Mouse (Mus musculus): ENCODE data around the gene Traf3ip1. TPM values are rescaled to one million over a fixed set of nuclear protein-coding genes. Genes with fewer than 3 reads are reported as not detected.
A peak's percentile ranks its signal among the peaks of the same experiment; 100 is the strongest.

The Traf3ip1 gene
- total RNA-seq, 1 experiment from 2014 or later, result 5.6 TPM

DNA sequence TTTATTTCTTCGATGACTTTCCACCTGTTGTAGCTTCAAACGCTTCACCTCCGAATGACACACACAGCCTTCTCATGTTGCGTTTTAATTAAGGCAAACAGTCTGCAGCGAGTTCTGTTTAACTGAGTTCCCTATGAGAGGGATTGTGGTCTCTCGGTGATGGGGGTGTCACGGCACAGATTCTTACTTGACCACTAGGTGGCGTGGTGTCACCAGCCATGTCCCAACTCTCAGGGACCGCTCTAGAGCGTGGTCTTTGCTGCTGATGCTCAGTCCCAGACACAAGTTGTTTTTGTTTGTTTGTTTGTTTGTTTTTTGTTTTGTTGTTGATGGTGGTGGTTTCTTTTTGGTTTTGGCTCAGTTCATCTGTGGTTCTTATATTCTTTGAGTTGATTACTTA is 29.3 kb downstream of the Traf3ip1 start:
- ATAC-seq (replicated peaks; ENCODE audit: insufficient number of reproducible peaks, low FRiP score, low TSS enrichment, poor library complexity, severe bottlenecking), result peak; percentile 72; the same call in 1 of the 2 replicates

DNA sequence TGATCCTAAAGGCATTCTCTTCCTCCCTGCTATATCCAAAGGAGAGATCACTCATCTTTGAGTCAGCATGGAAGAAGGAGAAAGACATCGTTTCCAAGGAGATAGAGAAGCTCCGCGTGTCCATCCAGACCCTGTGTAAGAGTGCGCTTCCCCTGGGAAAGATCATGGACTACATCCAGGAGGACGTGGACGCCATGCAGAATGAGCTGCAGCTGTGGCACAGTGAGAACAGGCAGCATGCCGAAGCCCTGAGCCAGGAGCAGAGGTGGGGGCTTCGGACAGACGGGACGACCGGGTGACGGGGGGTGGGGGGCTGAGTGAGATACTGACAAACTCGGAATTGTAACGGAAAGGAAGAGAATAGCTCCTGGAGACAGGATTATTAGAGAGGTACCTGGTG is 31.4 kb downstream of the Traf3ip1 start:
- ATAC-seq (replicated peaks; ENCODE audit: insufficient number of reproducible peaks, low FRiP score, low TSS enrichment, poor library complexity, severe bottlenecking), result no peak

DNA sequence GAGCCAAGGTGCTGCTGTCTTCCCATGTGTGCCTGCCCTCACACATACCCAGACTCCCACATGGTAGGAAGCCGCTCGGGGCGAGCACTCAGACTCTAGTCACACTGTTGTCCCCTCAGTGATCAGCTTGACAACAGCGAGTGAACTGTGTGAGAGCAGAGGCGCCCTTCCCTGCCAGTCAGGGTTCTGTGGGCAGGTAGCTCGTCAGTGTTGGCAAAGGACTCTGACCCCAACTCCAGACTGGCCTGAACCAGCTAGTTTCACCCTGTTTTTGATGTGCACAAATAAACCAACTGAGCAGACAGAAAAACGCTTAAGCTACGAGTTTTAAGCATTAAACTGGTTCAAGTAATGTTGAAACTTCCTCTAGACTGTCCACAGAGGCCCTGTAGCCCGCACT is 35.7 kb downstream of the Traf3ip1 start:
- ATAC-seq (replicated peaks; ENCODE audit: insufficient number of reproducible peaks, low FRiP score, low TSS enrichment, poor library complexity, severe bottlenecking), result no peak

DNA sequence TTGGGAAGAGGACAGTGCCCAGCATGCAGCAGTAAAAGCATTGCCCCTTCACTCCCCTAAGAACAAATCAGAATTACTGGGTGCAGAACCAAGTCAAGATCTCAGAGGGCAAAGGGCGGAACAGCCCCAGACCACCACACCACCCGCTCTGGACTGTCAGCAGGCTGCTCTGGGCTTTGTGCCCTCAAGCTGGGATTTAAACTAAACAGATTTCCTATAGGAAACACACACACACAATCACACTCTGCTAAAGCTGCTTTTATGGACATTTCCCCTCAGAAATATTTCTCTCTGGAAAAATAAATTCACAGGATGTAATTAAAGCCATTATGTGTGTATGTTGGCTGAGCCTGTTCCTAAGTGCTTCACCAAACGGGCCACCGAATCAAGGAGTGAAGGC is 37.8 kb downstream of the Traf3ip1 start:
- ATAC-seq (replicated peaks; ENCODE audit: insufficient number of reproducible peaks, low FRiP score, low TSS enrichment, poor library complexity, severe bottlenecking), result no peak

DNA sequence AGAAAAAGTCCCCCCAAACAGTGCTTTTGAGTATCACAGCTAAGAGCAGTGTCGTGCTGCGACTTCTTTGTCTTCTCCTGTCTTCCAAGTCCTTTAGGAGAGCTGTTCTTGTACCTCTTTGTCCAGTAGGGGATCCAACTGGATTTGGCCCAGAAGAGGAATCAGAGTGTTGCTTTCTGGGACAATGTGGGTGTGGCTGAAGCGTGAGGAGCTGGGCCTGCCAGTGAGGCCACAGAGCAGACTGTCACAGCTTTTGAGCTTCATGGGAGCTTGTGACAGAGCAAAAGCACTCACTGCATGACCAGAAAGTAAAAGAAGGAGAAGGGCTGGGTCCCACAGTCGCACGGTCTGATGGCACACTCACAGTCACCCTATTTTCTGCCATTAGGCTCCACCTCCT is 38.4 kb downstream of the Traf3ip1 start:
- ATAC-seq (replicated peaks; ENCODE audit: insufficient number of reproducible peaks, low FRiP score, low TSS enrichment, poor library complexity, severe bottlenecking), result no peak

DNA sequence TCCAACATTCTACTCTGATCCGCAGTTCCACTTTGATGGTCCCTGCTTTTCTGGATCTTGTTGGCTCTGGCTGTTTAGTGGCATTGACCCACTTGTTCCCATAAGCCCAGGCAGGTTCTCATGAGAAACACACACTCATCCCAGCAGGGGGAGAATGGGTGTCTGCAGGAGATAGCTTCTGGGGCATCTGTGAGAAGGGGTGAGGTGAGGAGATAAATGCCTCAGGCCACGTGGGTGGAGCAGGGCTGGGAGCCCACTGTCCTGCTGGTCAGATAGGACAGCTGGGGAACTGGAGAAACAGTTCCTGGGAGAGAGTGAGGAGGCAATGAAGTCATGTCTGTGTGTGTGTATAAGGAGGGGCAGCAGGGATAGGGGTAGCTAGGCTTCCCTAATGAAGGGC is 39.0 kb downstream of the Traf3ip1 start:
- ATAC-seq (replicated peaks; ENCODE audit: insufficient number of reproducible peaks, low FRiP score, low TSS enrichment, poor library complexity, severe bottlenecking), result no peak

DNA sequence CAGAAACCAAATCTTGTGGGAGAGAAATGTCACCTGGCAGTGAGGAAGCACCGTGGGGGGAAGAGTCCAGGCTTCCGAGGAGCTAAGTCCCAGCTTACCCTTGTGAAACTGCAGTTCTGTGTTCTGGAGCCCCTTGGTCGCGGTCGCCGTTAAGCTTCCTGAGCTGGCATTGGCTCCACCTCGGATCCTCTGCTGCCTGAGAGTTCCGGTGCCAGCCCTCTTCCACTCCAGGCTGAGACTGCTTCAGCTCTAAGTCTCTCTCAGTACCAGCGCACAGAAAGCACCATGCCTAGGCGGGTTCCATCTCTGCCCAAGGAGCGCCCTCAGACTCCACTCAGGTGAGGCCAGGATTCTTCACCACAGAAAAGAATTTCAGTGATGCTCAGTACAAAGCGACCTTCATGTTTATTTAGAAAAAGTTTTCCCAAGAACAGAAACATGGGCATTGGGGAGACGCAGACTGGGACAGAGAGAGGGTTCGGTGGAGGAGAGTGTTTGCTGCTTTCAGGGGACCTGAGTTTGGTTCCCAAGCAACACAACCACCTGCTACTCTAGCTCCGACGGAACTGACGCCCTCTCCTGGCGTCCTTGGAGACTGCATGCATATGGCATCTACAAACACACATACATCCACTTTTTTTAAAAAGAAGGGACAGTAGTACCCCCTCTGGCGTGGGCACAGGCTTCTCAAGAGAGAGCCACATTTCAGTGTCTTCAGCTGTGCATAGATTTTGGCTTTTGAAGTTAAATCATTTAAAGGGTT is 39.7 kb downstream of the Traf3ip1 start:
- no peak for ATAC-seq (replicated peaks; ENCODE audit: insufficient number of reproducible peaks, low FRiP score, low TSS enrichment, poor library complexity, severe bottlenecking)

DNA sequence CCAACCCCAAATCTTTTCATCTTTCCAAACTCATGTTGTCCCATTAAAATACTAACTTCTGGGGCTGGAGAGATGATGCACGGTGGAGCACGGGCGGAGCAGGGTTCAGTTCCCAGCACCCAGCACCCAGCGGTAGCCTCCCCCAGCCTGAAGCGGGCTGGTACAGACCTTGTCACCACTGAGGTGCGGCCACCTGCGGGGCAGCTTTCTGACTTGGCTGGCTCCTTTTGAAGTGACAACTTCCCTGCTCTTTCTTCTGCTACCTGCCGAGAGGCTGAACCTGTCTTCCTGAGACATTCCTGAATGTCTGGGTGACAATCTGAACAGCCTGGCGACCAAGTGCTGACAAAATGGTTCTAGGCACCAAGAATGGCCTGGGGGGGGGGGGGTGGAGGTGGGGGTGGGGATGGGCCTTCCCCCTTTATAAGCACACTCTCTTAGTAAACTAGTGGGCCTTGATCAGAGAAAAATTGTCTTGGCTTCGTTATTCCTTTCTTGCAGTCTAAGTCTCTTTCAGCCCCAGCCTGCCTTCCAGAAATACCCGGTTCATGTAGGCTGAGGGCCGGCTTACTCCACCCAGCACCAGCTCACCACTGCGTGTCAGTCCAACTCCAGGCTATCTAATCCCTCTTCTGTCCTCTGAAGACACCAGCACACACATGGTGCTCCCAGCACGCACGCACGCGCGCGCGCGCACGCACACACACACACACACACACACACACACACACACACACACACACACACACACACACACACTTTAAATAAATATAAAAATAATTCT is 43.5 kb downstream of the Traf3ip1 start:
- no peak for ATAC-seq (replicated peaks; ENCODE audit: insufficient number of reproducible peaks, low FRiP score, low TSS enrichment, poor library complexity, severe bottlenecking)

DNA sequence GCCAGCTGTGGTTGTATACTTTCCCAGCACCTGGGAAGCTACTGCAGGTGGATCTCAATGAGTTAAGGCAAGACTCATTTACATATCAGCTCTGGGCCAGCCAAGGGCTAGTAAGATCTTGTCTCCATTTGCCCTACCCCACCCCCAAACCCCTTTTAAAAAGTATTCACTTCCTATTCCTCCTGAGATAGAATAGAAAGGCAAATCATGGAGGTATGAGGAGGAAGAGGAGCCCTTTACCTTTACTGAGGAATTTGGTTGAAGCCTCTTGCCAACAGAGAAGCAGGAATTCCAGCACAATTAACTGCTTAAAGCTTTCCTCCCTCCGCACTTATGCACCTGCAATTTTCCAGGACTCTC is 44.1 kb downstream of the Traf3ip1 start:
- no peak for ATAC-seq (replicated peaks; ENCODE audit: insufficient number of reproducible peaks, low FRiP score, low TSS enrichment, poor library complexity, severe bottlenecking)

DNA sequence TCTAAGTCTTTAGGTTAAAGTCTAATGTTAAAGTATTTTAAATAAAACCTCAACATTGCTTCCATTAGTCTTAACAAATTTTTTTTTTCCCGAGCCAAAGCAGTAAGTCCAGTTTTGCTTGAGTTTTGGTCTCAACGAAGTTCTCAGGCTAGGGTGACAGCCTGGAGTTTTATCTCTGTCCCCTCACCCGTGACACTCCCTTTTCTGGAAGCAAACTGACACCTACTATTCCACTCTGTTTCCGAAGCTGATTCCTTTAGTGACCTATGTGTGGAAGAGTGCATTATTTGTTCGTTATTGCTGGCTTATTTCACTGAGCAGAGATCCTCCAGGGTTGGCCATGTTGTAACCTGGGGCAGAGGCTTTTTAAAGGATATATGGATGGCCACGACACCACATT is 44.8 kb downstream of the Traf3ip1 start:
- no peak for ATAC-seq (replicated peaks; ENCODE audit: insufficient number of reproducible peaks, low FRiP score, low TSS enrichment, poor library complexity, severe bottlenecking)

DNA sequence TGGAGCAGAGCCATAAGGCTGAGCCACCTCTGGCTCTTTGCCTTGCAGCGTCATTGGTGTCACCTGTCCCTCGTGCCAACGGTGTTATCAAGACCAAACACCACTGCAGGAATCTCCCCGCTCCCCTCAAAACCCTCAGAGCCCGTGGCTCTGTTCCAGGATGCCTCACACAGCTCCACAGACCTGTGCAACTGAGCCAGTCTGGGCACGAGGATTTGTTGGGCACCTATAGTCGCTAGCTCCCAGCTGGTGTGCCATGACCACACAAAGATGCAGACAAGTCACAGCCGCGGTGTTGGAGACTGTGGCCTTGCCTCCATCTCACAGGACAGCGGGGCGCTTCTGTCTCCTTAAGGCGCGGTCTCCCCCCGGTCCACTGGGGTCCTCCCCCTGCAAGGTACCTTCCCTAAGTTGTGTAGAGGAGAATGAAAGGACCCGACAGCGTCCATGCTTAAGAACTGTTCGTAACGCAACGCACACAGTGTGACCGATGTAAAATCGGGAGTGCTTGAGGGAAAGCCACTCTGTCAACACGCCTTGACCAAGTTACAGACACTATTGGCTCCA is 45.3 kb downstream of the Traf3ip1 start:
- ATAC-seq (replicated peaks; ENCODE audit: insufficient number of reproducible peaks, low FRiP score, low TSS enrichment, poor library complexity, severe bottlenecking), result 0 out of 2 replicates have a peak, but pooled peaks have one; percentile 2

DNA sequence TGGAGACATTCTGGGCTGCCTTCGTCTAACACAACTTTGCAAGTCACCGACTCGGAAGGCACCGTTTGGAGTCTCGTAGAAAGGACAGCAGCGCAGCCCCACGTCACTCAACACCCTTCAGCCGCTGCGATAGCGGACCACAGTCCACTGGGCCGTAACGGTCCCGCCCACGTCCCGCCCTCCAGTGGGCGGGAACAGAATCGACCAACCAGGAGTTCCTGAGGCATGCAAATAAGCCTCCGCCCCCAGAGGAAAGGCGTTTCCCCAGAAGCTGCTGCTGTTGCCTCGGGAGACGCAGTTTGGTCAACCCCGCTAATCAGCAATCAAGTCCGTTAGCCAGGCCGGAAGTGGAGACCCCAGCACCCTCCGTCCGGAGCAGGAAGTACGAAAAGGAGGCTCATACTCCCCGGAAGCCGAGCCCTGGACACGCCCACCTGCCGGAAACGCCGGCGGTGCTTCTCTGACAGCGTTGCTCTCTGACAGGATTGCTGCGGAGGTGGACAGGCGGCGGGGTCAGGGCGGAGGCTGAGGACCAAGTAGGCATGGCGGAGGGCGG is 45.9 kb downstream of the Traf3ip1 start, which contains the start of gene Asb1:
Gene Asb1, plus strand, starts transcription at position 274 of the 556 bp plus-strand sequence.
- ATAC-seq (replicated peaks; ENCODE audit: insufficient number of reproducible peaks, low FRiP score, low TSS enrichment, poor library complexity, severe bottlenecking), result peak; percentile 98

DNA sequence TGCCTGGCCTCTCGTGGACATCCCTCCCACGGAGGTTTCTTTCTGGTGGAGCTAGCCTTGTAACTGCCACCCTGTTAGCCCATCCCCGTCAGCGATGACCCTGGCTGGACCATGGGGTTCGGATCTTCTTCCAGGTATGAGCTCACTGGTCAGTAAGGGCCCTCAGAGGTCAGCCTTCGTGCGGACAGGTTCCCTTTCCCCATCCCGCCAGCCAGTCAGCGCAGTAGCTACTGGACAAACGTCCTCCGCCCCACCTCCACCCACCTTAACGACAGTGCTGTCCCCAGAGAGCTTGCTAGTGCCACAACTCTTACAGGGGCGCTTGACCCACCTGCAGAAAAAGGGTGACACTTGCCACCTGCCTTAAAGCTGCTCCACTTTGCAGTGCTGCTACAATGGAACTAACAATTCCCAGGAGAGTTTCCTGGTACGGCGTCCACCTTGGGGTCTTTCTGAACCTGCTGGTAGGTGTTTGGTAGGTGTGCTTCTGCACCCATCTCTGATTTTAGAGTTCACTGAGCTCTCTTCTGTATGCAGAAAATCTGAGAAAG is 46.7 kb downstream of the Traf3ip1 start:
- ATAC-seq (replicated peaks; ENCODE audit: insufficient number of reproducible peaks, low FRiP score, low TSS enrichment, poor library complexity, severe bottlenecking), result no peak

DNA sequence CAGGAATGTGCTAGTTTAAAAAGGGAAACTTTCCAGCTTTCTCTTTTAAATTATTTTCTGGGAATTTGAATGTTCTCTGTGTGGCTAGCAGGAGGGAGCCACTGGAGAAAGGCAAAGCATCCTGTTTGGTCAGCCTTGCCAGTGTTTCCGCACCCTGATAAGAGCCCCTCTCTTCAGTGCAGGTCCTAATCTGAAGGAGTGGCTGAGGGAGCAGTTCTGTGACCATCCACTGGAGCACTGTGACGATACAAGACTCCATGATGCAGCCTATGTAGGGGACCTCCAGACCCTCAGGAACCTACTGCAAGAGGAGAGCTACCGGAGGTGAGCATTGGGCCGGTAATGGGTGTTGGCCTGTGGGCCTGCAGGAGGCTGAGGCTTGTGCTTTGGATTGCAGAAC is 49.5 kb downstream of the Traf3ip1 start:
- ATAC-seq (replicated peaks; ENCODE audit: insufficient number of reproducible peaks, low FRiP score, low TSS enrichment, poor library complexity, severe bottlenecking), result no peak

DNA sequence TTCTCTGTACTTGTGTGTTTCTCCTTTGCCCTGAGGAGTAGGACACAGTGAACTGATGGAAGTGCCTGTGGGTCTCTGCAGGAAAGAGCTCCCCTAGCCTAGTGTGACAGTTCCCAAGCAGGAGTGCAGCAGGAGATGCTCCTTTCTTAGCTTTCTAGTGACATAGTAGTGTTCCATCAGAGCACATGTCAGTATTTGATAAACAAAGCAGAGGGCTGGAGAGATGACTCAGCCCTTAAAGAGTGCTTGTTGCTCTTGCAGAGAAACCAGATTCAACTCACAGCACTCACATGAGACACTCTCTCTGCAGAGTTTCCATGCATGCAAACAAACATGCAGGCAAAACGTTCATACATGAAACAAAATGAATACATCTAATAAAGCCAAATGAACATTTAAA is 50.8 kb downstream of the Traf3ip1 start:
- no peak for ATAC-seq (replicated peaks; ENCODE audit: insufficient number of reproducible peaks, low FRiP score, low TSS enrichment, poor library complexity, severe bottlenecking)

DNA sequence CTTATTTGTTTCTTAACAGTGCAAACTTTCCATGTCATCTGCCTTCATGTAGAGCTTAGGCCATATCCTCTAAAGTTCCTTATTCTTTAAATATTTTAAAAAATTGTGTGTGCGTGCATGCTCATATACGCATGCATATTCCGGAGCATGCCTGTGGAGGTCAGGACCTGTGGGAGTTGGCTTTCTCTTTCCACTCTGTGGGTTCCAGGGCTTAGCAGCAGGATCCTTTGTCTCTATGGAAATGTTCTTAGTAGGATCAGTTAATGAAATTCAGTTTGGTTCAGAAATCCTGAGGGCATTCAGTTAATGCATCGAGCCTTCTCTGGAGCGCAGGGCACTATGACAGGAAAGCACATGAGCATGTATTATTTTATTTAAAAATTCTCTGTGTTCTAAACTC is 53.1 kb downstream of the Traf3ip1 start:
- no peak for ATAC-seq (replicated peaks; ENCODE audit: insufficient number of reproducible peaks, low FRiP score, low TSS enrichment, poor library complexity, severe bottlenecking)

DNA sequence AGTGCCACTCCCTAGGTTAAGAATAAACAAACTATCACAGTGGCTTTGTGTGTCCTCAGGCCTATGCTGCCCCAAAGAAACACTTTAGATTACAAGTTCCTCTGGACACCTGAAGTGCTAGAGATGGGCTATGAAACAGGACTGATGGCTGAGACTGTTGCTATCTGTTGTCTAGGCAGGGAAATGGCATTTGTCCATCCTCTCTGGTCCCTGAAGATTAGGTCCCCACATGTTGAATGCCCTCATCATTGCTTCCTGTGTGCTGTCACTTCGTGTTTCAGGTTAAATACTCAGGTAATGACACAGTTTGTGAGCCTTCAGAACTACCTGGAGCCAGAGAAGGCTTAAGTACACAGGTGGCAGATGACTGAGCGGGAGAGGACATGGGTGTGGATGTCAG is 54.6 kb downstream of the Traf3ip1 start:
- ATAC-seq (replicated peaks; ENCODE audit: insufficient number of reproducible peaks, low FRiP score, low TSS enrichment, poor library complexity, severe bottlenecking), result no peak

DNA sequence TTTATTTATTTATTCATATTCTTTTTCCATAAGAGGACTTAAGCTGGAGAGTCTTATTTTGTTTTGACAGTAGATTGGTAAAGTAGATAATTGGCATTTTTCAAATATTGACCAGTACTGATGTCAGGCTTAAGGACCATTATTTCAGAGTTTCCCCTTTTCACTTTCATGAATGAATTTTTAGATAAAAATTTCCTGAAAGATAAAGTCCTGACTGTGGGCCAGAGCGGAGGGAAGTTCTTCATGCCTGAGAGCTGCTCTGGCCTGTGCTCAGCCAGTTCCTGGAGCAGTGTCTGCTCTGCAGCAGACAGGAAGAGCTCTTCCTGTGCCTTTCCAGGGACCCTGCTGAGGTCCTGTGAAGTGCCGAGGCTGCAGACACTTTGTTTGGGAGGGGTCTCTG is 62.7 kb downstream of the Traf3ip1 start:
- no peak for ATAC-seq (replicated peaks; ENCODE audit: insufficient number of reproducible peaks, low FRiP score, low TSS enrichment, poor library complexity, severe bottlenecking)

DNA sequence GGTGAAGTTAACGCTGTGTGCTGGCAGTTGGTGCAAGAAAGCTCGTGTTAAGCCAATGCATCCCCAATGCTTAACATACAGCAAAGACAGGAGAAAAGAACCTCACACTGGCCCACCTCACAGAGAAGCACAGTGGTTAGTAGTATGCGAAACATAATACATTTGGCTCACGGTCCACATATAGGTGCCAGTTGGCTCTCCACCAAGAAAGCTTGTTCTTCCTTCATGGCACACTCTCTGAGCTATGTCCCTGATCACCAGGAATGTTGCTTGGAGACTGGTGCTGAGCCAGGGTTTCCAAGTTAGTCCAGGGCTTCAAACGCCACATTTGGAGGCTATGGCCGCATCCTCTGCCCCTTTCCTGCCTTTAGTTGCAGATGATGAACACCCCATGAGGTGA is 66.8 kb downstream of the Traf3ip1 start:
- ATAC-seq (replicated peaks; ENCODE audit: insufficient number of reproducible peaks, low FRiP score, low TSS enrichment, poor library complexity, severe bottlenecking), result no peak

Data from monocyte, adult 5-6 weeks (primary cell).